Mouse (Mus musculus) sigmoid colon, adult 10 weeks (tissue): ENCODE data around the gene Gm10912. TPM values are rescaled to one million over a fixed set of nuclear protein-coding genes. Genes with fewer than 3 reads are reported as not detected.

Experiments
- polyA plus RNA-seq: library from polyadenylated mRNA; stranded (reverse); fragments of 350-450 nt; fragmentation: Illumina TruSeq; extraction: RNeasy Lipid Tissue Mini Kit (QIAGEN cat#74804); gene quantifications from one replicate; pipeline ENCODE4 v1.2.3, GENCODE M21; 2014; ENCODE audit warnings: low read depth, low replicate concordance

Gene Gm10912
- polyA plus RNA-seq = not detected

GRCm38 (mm10) chr2:104065526-104065925, at the start of gene Gm10912:
Gene Gm10912 (plus strand): TSS chr2:104065826.

DNA sequence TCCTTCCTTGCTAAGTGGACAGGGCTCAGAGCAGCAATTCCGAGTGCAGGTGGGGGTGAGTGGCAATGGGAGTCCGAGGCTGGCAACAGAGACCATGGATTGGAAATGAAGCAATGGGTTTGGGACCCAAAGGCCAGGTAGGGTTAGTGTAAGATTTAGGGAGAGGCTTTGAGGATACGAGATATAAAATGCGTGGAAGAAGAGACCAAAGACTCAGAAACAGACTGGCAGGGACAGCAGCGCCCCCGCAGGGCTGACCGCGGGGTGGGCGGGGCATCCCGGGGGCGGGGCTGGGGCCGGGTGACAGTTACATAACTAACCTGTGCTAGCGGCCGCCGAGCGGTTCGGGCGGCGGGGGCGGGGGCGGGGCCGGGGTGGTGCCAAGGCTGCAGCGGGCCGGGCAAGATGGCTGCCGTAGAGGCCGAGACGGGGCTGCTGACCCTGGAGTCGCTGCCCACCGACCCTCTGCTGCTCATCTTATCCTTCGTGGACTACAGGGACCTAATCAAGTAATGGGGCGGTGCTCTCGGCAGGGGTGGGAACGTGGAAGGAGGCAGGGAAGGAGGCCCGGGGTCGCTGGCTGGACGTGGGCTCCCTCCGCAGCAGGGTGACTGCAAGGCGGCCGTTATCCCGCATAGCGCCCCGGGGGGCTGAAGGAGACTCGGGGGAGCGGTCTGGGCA, 38.0 kb upstream of the Gm10912 start, which contains the start of gene Fbxo3:
TSS of gene Fbxo3 (plus strand) at position 264 of the 681 bp plus-strand sequence.

GRCm38 (mm10) chr2:104028139-104028723, 37.4 kb upstream of the Gm10912 start, which contains the start of gene 4931422A03Rik:
Gene 4931422A03Rik (minus strand): TSS chr2:104028361.

DNA sequence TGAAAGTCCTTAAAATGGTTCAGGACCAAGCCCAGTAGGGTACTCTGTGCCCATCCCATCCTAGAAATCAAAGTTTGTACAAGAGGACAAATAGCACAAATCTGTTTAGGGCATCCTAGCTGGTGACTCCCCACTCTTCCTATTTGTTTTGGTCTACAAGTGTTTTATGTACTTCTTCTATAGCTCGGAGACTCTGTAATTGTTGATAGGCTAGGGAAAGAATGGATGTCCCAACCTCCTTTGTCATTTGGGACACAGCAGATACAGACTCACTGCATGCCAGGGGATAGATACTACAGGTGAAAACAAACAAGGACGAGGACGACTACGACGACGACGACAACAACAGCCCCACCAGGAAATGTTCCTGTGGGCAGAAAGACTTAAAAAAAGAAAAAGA, 2.8 kb downstream of the Gm10912 start, which contains the start of gene Gm10799:
TSS of gene Gm10799 (minus strand) at position 101 of the 400 bp plus-strand sequence.

DNA sequence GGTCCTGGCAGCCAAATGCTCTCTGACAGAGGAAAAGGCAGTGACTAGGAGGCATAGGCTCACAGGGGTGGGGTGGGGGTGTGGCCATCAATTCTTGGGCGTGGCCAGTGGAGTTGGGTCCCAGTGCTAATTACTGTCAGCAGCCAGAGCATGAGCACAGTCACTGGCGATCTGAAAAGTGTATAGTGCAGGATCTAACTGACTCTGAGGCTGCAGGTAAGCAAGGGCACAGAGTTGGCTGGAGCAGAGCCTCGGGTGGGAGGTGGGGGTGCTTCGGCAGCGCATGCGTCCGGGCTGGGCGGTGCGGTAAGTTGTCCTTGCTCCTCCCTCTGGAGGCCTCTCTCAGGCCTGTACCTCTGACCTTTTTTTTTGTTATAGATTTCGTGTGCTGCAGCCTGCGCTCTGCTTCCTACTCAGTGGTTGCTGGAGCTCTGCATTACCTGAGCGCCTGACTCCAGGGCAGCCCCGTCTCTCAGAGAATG, 4.1 kb downstream of the Gm10912 start, which contains the start of gene Cd59b:
TSS of gene Cd59b (plus strand) at position 146 of the 482 bp plus-strand sequence.

DNA sequence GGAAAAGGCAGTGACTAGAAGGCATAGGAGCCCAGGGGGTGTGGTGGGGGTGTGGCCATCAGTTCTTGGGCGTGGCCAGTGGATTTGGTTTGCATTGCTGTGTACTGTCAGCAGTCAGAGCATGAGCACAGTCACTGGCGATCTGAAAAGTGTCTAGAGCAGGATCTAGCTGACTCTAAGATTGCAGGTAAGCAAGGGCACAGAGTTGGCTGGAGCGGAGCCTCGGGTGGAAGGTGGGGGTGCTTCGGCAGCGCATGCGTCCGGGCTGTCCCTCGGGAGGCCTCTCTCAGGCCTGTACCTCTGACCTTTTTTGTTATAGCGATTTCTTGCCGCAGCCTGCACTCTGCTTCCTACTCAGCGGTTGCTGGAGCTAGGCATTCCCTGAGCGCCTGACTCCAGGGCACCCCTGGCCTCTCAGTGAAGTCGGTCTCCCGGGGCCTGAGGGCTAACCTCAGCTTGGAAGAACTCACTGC, 30.2 kb downstream of the Gm10912 start, which contains the start of gene Cd59a:
TSS of gene Cd59a (plus strand) at position 61 of the 473 bp plus-strand sequence.

Other genes starting within 250 kb of the Gm10912 start
- 21.6 TPM for gene Lmo2, start 107.8 kb upstream of the Gm10912 start, polyA plus RNA-seq
- gene Fbxo3, start 38.1 kb upstream of the Gm10912 start, polyA plus RNA-seq = 106 TPM
- not detected for gene 4931422A03Rik, start 37.5 kb upstream of the Gm10912 start, polyA plus RNA-seq
- gene Gm10799, start 2.7 kb downstream of the Gm10912 start, polyA plus RNA-seq = not detected
- 1.5 TPM for gene Cd59b, start 4.0 kb downstream of the Gm10912 start, polyA plus RNA-seq
- gene Cd59a, start 30.0 kb downstream of the Gm10912 start, polyA plus RNA-seq = 44.4 TPM
- not detected for gene A930018P22Rik, start 56.9 kb downstream of the Gm10912 start, polyA plus RNA-seq